Mouse (Mus musculus) hindbrain, embryonic 11.5 days (tissue): ENCODE results near the gene Islr2. TPM values are rescaled to one million over a fixed set of nuclear protein-coding genes. Genes with fewer than 3 reads are reported as not detected.

Source experiments
- ATAC-seq: fragments of 200-750 bp; cut with Nextera tagmentation; 2 replicates; pipeline ENCODE4 v1.8.0; 2017; ENCODE audit warnings: mild to moderate bottlenecking, moderate TSS enrichment, moderate library complexity; ENCODE audit not compliant: low FRiP score
- DNase-seq: peaks from one replicate; pipeline ENCODE4 v3.0.0-alpha.2; 2015; ENCODE audit warnings: low spot score
- H3K27ac ChIP-seq: fragments of 300-500 bp; sonication (generic); 2 replicates; pipeline ENCODE4 v1.5.1; 2014; ENCODE audit warnings: mild to moderate bottlenecking, low read depth, low read length
- H3K27me3 ChIP-seq: fragments of 300-500 bp; sonication (generic); 2 replicates; pipeline ENCODE4 v1.6.1; 2014; ENCODE audit warnings: mild to moderate bottlenecking, low read length, moderate library complexity, mixed read lengths; ENCODE audit not compliant: control insufficient read depth, insufficient read depth
- H3K36me3 ChIP-seq: fragments of 300-500 bp; sonication (generic); 2 replicates; pipeline ENCODE4 v1.6.1; 2014; ENCODE audit warnings: mild to moderate bottlenecking, low read length, moderate library complexity, mixed read lengths; ENCODE audit not compliant: control insufficient read depth, insufficient read depth
- H3K4me1 ChIP-seq: fragments of 300-500 bp; sonication (generic); replicated peaks from 2 replicates; pipeline ENCODE4 v1.6.1; 2014; ENCODE audit warnings: low read length, mixed read lengths; ENCODE audit not compliant: control insufficient read depth, insufficient read depth
- H3K4me2 ChIP-seq: fragments of 300-500 bp; sonication (generic); replicated peaks from 2 replicates; pipeline ENCODE4 v1.6.1; 2014; ENCODE audit warnings: mild to moderate bottlenecking, low read depth, low read length
- H3K4me3 ChIP-seq: fragments of 300-500 bp; sonication (generic); 2 replicates; pipeline ENCODE4 v1.5.1; 2014; ENCODE audit warnings: low read depth, low read length
- H3K9ac ChIP-seq: fragments of 300-500 bp; sonication (generic); 2 replicates; pipeline ENCODE4 v1.6.1; 2014; ENCODE audit warnings: low read depth, low read length
- H3K9me3 ChIP-seq: fragments of 300-500 bp; sonication (generic); 2 replicates; pipeline ENCODE4 v1.6.1; 2016; ENCODE audit warnings: low read length; ENCODE audit not compliant: control insufficient read depth
- WGBS: fragments of 180-500 bp; shearing (Covaris S2); extraction: QIAGEN DNeasy Blood & Tissue Kit; methylation state at CpG from one replicate; pipeline ENCODE4 v1.1.7; 2014; 5-methylcytosine and 5-hydroxymethylcytosine counted together
- polyA plus RNA-seq: library from polyadenylated mRNA; unstranded; fragments of >200 nt; fragmentation: Nextera tagmentation; extraction: Ambion mirVana; gene quantifications from 2 replicates; pipeline ENCODE4 v1.2.1, GENCODE M21; 2014

The Islr2 gene
- polyA plus RNA-seq, 1 experiment from 2014 or later, result 5.5 TPM

DNA sequence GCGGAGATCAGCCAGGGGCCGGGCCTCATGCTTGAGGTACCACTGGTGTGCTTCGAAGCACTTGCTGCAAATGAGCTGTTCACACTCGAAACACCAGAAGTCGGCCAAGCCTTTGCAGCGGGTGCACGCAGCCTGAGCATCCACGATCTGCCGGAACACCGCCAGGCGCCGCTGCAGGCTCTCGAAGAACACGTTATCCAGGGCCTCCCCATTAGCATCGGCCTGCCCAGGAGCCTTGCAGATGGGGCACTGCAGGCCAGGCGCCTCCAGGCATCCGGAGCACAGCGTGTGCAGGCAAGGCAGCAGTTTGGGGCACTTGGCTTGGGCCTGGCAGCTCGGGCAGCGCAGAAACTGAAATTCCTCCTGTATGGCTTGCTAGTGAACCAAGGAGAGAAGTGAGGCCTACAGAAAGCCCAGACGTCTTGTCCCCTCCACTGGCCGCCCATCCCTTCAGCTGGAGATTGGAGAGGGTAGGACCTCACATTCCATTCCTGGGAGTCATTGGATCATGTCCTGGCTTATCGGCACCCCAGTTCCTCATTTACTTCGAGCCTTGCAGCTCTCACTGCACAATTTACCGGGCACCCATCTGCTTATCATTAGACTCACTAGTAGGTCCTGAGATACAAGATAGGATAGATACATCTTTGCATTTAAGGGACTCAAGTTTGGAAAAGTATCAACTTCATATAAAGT lies 43.1 kb upstream of the Islr2 start:
- 18% methylated on average over 25 of the region's 25 CpGs for WGBS
- Histone ChIP-seq H3K9ac (peak overlapping the region; percentile 50), H3K4me3 (peak overlapping the region; percentile 10; the same call in 1 of the 2 replicates), H3K27me3 (no peaks in the 10 kb centered on the region), H3K36me3 (no peaks in the 10 kb centered on the region), H3K9me3 (no peaks in the 10 kb centered on the region), H3K27ac (no peak overlapping the region), H3K4me1 (peaks cover 3% of the 10 kb centered on the region; the same call in 1 of the 2 replicates), H3K4me2 (peak overlapping the region; percentile 32)
- DNase-seq, result peak; percentile 86
- 0 out of 2 replicates have a peak, but pooled peaks have one; percentile 60 for ATAC-seq

DNA sequence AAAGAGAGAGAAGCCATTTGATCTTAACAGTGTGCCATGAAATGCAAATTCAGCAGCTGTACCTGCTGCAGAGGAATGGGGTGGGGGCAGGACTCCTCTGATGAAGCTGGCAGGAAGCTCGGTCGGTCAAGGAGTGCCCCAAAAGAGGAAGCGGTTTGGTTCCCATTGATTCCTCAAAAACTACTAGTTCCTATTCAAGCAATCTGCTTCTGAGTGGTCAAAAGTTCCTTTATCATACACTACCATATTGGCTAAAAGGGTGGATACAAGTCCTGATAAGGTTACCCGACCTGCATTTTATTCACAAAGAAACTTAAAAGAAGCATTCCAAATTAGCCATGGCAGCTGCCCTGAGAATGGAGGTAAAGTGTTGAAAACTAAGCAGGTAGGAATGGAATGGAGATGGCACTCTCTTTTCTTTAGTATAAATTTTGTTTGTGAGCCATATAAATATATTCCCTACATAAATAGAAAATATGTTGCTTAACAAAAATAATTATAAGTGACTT lies 42.0 kb upstream of the Islr2 start:
- DNase-seq (no peak), ATAC-seq (no peak)
- no peaks in the 10 kb centered on the region for H3K9me3 ChIP-seq
- no peaks in the 10 kb centered on the region for H3K27me3 ChIP-seq
- H3K4me1 ChIP-seq, result peaks cover 3% of the 10 kb centered on the region; the same call in 1 of the 2 replicates
- H3K4me2 ChIP-seq, result no peak overlapping the region
- no peak overlapping the region for H3K4me3 ChIP-seq
- H3K27ac ChIP-seq, result no peak overlapping the region
- WGBS, result 67% methylated on average over 4 of the region's 4 CpGs
- no peak overlapping the region for H3K9ac ChIP-seq
- no peaks in the 10 kb centered on the region for H3K36me3 ChIP-seq

DNA sequence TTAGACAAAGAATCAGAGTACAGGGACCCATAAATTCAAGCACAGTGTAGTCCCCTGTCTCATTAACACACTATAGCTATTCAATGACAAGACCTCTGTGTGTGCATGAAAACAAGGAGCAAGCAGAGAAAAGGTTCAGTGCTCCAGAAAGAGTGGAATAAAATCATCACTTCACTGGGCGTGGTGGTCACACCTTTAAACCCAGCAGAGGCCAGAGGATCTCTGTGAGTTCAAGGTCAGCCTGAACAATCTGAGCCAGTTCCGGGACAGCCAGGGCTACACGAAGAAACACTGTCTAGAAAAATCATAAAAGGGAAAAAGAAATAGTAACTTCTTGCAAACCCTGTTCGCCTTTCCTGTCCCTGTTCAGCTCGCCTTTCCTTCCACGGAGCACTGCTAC lies 39.6 kb upstream of the Islr2 start:
- Histone ChIP-seq H3K4me3 (no peak overlapping the region), H3K9me3 (no peaks in the 10 kb centered on the region), H3K4me2 (no peak overlapping the region), H3K27ac (no peak overlapping the region), H3K36me3 (no peaks in the 10 kb centered on the region), H3K4me1 (peaks cover 3% of the 10 kb centered on the region; the same call in 1 of the 2 replicates), H3K9ac (no peak overlapping the region), H3K27me3 (no peaks in the 10 kb centered on the region)
- ATAC-seq (no peak), DNase-seq (no peak)
- 90% methylated on average over 6 of the region's 6 CpGs for WGBS

DNA sequence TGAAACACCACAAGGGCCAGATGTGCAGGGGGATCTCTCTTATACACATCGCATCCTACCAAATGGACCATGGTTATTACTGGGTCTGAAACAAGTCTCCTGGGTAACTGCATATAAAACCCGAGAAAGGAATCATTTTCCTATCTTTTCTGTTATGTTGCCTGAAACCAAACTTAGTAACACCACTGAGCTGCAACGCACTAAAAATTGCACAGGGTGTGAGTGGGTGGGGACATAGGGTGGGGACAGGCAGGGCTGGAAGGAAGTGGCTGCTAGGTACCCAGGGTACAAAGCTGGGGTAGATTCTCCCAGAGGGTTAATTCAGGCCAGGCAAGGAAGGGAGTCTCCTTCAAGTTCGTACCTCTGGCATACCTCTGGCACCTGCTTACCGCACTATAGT lies 38.6 kb upstream of the Islr2 start:
- Histone ChIP-seq H3K4me2 (no peak overlapping the region), H3K4me1 (peaks cover 3% of the 10 kb centered on the region; the same call in 1 of the 2 replicates), H3K4me3 (no peak overlapping the region), H3K9me3 (no peaks in the 10 kb centered on the region), H3K36me3 (no peaks in the 10 kb centered on the region), H3K27ac (no peak overlapping the region), H3K9ac (no peak overlapping the region), H3K27me3 (no peaks in the 10 kb centered on the region)
- DNase-seq, result no peak
- ATAC-seq, result no peak
- WGBS, result 91% methylated on average over 5 of the region's 5 CpGs

DNA sequence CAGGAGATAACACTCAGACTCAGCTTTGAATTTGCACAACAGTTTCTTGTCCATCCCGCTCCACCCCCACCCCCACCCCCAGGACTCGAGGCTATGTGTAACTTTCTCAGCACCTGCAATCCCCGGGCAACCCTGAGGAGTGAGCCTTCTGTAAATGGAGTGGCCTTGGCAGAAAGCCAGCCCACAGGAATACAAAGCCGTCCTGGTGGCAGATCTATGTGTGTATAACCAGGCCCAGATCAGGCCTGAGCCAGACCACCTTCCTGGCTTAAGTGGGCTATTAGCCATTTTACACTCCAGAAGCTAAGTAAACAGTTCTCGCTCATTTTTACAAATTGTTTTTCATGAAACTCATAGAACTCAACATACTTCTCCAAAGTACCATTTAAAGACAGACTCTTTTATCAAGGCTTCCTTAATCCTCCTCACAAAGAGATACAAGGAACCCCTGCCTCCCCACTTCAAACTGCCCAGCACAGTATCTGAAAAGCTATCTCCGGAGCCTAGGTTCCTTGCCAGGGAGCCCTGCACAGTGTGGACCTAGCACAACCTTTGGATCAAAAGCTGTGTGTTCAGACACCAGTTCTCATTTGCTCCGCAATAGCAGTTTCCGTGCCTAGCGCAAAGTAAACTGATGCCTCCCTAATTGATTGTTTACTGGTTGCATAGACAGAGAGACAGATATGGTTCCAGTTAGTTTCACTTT lies 37.8 kb upstream of the Islr2 start:
- Histone ChIP-seq H3K27ac (no peak overlapping the region), H3K36me3 (no peaks in the 10 kb centered on the region), H3K9ac (no peak overlapping the region), H3K4me1 (no peaks in the 10 kb centered on the region), H3K27me3 (no peaks in the 10 kb centered on the region), H3K4me2 (no peak overlapping the region), H3K4me3 (no peak overlapping the region), H3K9me3 (no peaks in the 10 kb centered on the region)
- no peak for DNase-seq
- 71% methylated on average over 9 of the region's 9 CpGs for WGBS
- no peak for ATAC-seq

DNA sequence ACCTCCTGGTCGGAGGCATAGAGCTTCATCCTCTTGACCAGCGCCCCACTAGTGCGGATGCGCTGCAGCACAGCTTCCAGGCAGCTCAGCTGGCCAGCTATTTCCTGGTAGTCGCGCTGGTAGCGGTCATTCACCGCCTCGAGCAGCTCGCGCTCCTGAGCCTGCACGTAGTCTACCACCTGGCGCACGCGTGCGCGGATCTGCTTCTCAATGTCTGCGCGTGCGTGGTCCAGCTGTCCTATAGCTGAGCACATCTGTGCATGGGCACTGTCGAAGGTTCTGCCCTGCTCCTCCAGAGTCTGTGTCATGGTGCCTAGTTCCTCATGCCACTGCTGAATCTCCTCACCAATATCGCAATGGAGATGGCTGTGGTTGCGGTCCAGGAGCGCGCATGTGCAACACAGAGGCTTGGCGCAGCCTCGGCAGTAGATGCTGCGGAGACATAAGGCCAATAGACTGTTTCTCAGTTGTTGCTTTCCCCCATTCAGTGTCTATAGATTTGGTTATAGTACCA lies 30.4 kb upstream of the Islr2 start:
- DNase-seq, result no peak
- Histone ChIP-seq H3K4me2 (no peak overlapping the region), H3K4me3 (no peak overlapping the region), H3K4me1 (no peaks in the 10 kb centered on the region), H3K9ac (no peak overlapping the region), H3K27ac (no peak overlapping the region), H3K9me3 (no peaks in the 10 kb centered on the region), H3K36me3 (no peaks in the 10 kb centered on the region), H3K27me3 (no peaks in the 10 kb centered on the region)
- ATAC-seq, result no peak
- WGBS, result 95% methylated on average over 28 of the region's 28 CpGs

DNA sequence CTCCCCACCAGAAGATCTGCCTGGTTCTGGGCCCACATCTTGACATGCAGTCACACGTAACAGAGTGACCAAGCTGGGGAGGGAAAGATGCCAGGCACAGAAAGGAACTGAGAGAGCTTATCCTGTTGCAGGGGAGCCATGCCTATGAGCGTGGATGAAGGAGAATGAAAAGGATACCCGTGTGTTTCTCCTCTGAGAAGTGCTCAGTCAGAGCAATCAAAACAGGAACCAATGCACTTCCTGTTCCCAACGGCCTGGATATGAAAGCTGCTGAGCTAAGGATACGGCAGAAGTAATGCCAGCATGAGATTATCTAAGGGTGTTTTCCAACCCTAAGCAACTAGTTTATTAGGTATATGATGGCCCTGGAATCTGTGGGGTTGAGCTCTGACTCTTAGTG lies 28.3 kb upstream of the Islr2 start:
- no peaks in the 10 kb centered on the region for H3K36me3 ChIP-seq

DNA sequence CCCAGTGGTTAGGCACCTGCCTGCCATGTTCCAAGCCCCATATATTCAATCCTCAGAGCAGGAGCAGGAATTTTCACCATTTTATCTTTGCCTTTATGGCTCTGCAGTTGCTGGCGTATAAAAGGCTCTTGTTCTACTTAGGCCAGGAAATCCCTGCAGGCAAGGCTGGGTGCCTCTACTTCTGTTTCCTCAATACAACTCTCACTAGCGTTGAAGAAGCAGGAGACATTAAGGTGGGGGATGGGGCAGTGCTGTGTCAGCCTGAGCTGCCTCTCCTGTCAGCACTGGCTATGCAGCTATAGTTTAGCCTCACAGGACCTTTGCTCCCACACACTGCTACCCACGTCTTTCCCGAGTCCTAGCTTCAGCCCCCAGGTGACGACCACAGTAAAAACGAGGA lies 27.6 kb upstream of the Islr2 start:
- Histone ChIP-seq H3K9ac (no peak overlapping the region), H3K4me3 (no peak overlapping the region), H3K4me2 (no peak overlapping the region), H3K9me3 (no peaks in the 10 kb centered on the region), H3K27me3 (no peaks in the 10 kb centered on the region), H3K4me1 (no peaks in the 10 kb centered on the region), H3K36me3 (no peaks in the 10 kb centered on the region), H3K27ac (no peak overlapping the region)
- no peak for DNase-seq
- 72% methylated on average over 6 of the region's 6 CpGs for WGBS
- ATAC-seq, result no peak

More for the DNA sequence above, 28.3 kb upstream of the Islr2 start:
- 73% methylated on average over 5 of the region's 5 CpGs for WGBS
- DNase-seq, result no peak
- Histone ChIP-seq H3K4me2 (no peak overlapping the region), H3K9ac (no peak overlapping the region), H3K4me1 (no peaks in the 10 kb centered on the region), H3K9me3 (no peaks in the 10 kb centered on the region), H3K4me3 (no peak overlapping the region), H3K27ac (no peak overlapping the region), H3K27me3 (no peaks in the 10 kb centered on the region)
- ATAC-seq, result no peak
